Mouse (Mus musculus): ENCODE results near the gene Dhcr7.

- no peak for TF ChIP-seq POLR2A (IDR thresholded peaks at IDR 0.05; ENCODE audit: control insufficient read depth, low read depth, low read length)
- TF ChIP-seq CTCF (IDR thresholded peaks at IDR 0.05; ENCODE audit: control insufficient read depth, insufficient read depth, insufficient replicate concordance, low read depth, low read length), result no peak
These were observed 17.2 kb downstream of the Dhcr7 start for GRCm38 (mm10) chr7:143840121-143840520.

Measured in testis, adult 2 months (tissue).